Mouse (Mus musculus) neural tube, embryonic 15.5 days (tissue): Measurements from ENCODE around the gene Sowahb. TPM values are rescaled to one million over a fixed set of nuclear protein-coding genes. Genes with fewer than 3 reads are reported as not detected.

Experiments used
- ATAC-seq: fragments of 200-750 bp; cut with Nextera tagmentation; 2 replicates; pipeline ENCODE4 v1.8.0; 2017; ENCODE audit warnings: mild to moderate bottlenecking, moderate TSS enrichment, moderate library complexity; ENCODE audit not compliant: low FRiP score
- H3K27ac ChIP-seq: fragments of 300-500 bp; sonication (generic); replicated peaks from 2 replicates; pipeline ENCODE4 v1.5.1; 2015; ENCODE audit warnings: mild to moderate bottlenecking, inconsistent platforms
- H3K27me3 ChIP-seq: fragments of 300-500 bp; sonication (generic); replicated peaks from 2 replicates; pipeline ENCODE4 v1.6.1; 2015; ENCODE audit warnings: inconsistent platforms
- H3K36me3 ChIP-seq: fragments of 300-500 bp; sonication (generic); 2 replicates; pipeline ENCODE4 v1.6.1; 2015; ENCODE audit warnings: inconsistent platforms
- H3K4me1 ChIP-seq: fragments of 300-500 bp; sonication (generic); 2 replicates; pipeline ENCODE4 v1.6.1; 2015; ENCODE audit warnings: inconsistent platforms
- H3K4me2 ChIP-seq: fragments of 300-500 bp; sonication (generic); 2 replicates; pipeline ENCODE4 v1.6.1; 2015; ENCODE audit warnings: inconsistent platforms, mild to moderate bottlenecking, moderate library complexity
- H3K4me3 ChIP-seq: fragments of 300-500 bp; sonication (generic); replicated peaks from 2 replicates; pipeline ENCODE4 v1.5.1; 2015; ENCODE audit warnings: mild to moderate bottlenecking, inconsistent platforms
- H3K9ac ChIP-seq: fragments of 300-500 bp; sonication (generic); replicated peaks from 2 replicates; pipeline ENCODE4 v1.6.1; 2015; ENCODE audit warnings: mild to moderate bottlenecking, inconsistent platforms
- H3K9me3 ChIP-seq: fragments of 300-500 bp; sonication (generic); replicated peaks from 2 replicates; pipeline ENCODE4 v1.6.1; 2016; ENCODE audit warnings: inconsistent platforms
- WGBS: fragments of 180-500 bp; shearing (Covaris S2); methylation state at CpG from one replicate; pipeline ENCODE4 v1.1.7; 2015; ENCODE audit warnings: mixed read lengths; 5-methylcytosine and 5-hydroxymethylcytosine counted together
- polyA plus RNA-seq: library from polyadenylated mRNA; unstranded; fragments of >200 nt; fragmentation: Nextera tagmentation; extraction: Ambion mirVana; gene quantifications from 2 replicates; pipeline ENCODE4 v1.2.1, GENCODE M21; 2015

Sowahb gene
- polyA plus RNA-seq, 1 experiment from 2014 or later = not detected

DNA sequence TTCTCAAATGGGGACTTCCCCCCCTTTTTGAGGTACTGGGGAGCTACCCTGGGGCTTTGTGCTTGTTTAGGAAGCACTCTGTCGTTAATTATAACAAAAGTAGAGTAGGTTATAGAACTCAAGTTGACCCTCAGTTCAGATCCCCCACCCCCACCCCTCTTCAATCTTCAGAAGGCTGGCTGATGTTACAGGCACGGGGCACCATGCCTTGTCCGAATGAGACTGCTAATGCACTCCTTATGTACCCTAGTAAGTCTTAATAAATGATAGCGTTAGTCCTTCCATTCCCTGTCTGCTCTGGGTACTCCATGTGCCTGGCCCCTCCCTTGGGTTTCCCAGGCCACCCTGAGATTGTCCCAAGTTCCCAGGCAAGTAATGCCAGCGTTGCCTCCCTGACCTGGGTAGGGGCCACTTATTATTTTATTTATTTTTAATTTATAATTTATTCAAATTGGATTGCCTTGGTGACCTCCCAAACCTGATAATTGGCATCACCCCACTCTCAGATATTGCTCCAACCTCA is 46.3 kb downstream of the Sowahb start:
- Histone ChIP-seq H3K36me3 (no peaks in the 10 kb centered on the region), H3K4me1 (0 out of 2 replicates have a peak, but pooled peaks cover 11% of the 10 kb centered on the region), H3K27me3 (no peaks in the 10 kb centered on the region), H3K4me3 (no peak overlapping the region), H3K9ac (no peak overlapping the region), H3K9me3 (no peaks in the 10 kb centered on the region), H3K4me2 (no peak overlapping the region), H3K27ac (no peak overlapping the region)
- no peak for ATAC-seq
- 48% methylated on average over 5 of the region's 5 CpGs for WGBS

DNA sequence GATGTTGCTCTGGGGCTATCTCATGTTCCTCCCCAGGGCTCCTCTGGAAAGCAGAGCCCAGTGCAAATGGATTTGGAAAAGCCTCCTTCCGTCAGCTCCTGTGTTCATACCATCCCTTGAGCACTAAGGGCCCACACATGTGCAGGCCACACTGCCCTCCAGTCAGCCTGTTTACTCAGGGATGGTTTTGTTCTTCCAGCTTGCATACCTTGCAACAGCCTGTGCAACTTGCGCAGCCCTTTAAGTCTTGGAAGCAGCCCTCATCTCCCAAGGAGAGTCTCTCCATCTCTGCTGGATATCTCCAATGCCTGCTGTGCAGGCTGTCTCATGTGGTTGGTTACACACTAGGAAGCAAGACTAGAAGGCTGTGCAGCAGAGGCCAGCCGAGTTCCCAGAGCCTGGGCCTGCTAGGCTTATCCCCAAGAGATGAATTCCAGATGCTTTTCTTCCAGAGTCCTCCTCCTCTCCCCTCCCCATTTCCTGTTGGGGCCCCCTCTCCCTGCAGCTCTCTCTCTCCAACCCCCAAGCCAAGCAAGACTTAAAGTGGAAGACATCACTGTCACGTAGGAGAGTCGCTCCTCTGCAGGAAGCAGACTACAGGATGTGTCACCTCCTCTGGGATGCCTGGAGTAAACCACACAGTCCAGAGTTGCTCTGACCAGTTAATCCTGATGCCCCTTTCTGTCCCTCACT is 47.2 kb downstream of the Sowahb start:
- Histone ChIP-seq H3K36me3 (no peaks in the 10 kb centered on the region), H3K27me3 (no peaks in the 10 kb centered on the region), H3K27ac (peak overlapping the region; percentile 23; the same call in 1 of the 2 replicates), H3K9me3 (no peaks in the 10 kb centered on the region), H3K4me3 (no peak overlapping the region), H3K4me2 (no peak overlapping the region), H3K4me1 (0 out of 2 replicates have a peak, but pooled peaks cover 11% of the 10 kb centered on the region), H3K9ac (no peak overlapping the region)
- 58% methylated on average over 5 of the region's 5 CpGs for WGBS
- peak; percentile 18; the same call in 1 of the 2 replicates for ATAC-seq

DNA sequence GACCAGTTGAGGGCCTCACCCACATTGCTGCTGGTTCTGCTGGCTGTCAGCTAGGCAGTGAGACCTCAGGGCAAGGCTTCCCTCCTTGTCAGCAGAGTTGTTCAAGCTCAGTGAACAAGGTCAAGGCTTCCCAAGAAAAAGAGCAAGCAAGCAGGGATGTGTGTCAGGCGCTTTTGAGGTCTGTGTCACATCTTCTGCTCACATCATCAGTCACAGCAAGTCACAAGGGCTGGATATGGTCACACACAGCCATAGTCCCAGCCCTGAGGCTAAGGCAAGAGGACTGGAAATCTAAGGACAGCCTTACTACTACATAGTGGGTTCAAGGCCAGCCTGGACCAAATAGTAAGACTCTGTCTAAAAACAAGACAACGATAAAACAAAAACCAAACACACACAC is 50.0 kb downstream of the Sowahb start:
- no peaks in the 10 kb centered on the region for H3K27me3 ChIP-seq
- no peak overlapping the region for H3K27ac ChIP-seq
- no peak overlapping the region for H3K9ac ChIP-seq
- 0 out of 2 replicates have a peak, but pooled peaks cover 6% of the 10 kb centered on the region for H3K4me1 ChIP-seq
- no peak overlapping the region for H3K4me2 ChIP-seq
- H3K9me3 ChIP-seq = no peaks in the 10 kb centered on the region
- 91% methylated on average over 2 of the region's 2 CpGs for WGBS
- no peak overlapping the region for H3K4me3 ChIP-seq
- H3K36me3 ChIP-seq = no peaks in the 10 kb centered on the region
- no peak for ATAC-seq

DNA sequence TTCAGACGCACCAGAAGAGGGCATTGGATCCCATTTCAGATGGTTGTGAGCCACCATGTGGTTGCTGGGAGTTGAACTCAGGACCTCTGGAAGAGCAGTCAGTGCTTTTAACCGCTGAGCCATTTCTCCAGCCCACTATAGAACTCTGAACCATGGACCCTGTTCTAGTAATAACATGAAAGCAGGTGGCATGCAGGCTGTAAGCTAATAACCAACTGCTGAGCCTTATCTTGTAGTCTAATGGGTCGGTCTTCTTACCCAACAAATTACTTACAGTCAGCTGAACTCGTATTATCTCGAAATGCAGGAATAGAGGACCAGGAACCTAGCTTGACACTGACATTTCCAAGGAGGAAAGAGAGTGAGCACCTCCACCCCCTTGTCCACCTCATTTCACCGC is 50.5 kb downstream of the Sowahb start:
- ATAC-seq = no peak
- no peak overlapping the region for H3K27ac ChIP-seq
- WGBS = 90% methylated on average over 6 of the region's 6 CpGs
- H3K9me3 ChIP-seq = no peaks in the 10 kb centered on the region
- H3K36me3 ChIP-seq = no peaks in the 10 kb centered on the region
- H3K4me2 ChIP-seq = no peak overlapping the region
- no peak overlapping the region for H3K4me3 ChIP-seq
- 0 out of 2 replicates have a peak, but pooled peaks cover 6% of the 10 kb centered on the region for H3K4me1 ChIP-seq
- H3K9ac ChIP-seq = no peak overlapping the region
- H3K27me3 ChIP-seq = no peaks in the 10 kb centered on the region

- Histone ChIP-seq H3K27me3 (no peaks in the 10 kb centered on the region), H3K9me3 (no peaks in the 10 kb centered on the region), H3K4me3 (no peak overlapping the region), H3K27ac (no peak overlapping the region), H3K9ac (no peak overlapping the region), H3K36me3 (no peaks in the 10 kb centered on the region), H3K4me1 (peaks cover 8% of the 10 kb centered on the region; the same call in 1 of the 2 replicates), H3K4me2 (no peak overlapping the region)
- 84% methylated on average over 3 of the region's 3 CpGs for WGBS
- ATAC-seq = no peak
Observed at GRCm38 (mm10) chr5:92992106-92992505, 52.7 kb downstream of the Sowahb start.

Other genes with a start within 250 kb of the Sowahb start
- gene Sept11, start 48.4 kb upstream of the Sowahb start, polyA plus RNA-seq = 134 and 140 TPM in 2 replicates
- gene Ccni, start 161.5 kb upstream of the Sowahb start, polyA plus RNA-seq = 115 and 119 TPM in 2 replicates
- 1.2 and 1.4 TPM in 2 replicates for gene 2010109A12Rik, start 161.5 kb upstream of the Sowahb start, polyA plus RNA-seq
- gene Ccng2, start 222.2 kb upstream of the Sowahb start, polyA plus RNA-seq = 63.2 and 68.9 TPM in 2 replicates